Mouse (Mus musculus): ENCODE data around the gene Cacna1e.

DNA sequence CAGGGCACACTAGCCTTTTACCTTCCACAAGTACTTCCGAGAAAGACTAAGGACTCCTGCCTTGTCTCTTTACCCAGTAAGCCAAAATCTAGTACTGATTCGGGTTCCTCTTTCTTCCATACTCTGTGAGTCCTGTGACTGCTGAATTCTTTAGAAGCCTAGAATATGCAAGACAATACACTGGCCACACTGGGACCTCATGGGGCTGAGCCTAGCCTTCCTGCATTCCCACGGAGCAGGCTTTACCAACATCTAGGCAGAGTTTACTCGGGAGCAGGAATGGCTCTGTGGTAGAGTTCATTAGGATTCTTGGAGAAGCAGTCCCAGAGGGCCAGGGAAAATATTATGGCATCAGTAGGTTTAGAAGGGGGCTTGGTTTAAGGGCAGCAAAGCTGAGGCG is 155.6 kb downstream of the Cacna1e start:
- TF ChIP-seq POLR2A (IDR thresholded peaks at IDR 0.05; ENCODE audit: extremely low read depth, insufficient read depth, low read length) (no peak), CTCF (IDR thresholded peaks at IDR 0.05; ENCODE audit: low read depth, low read length) (no peak)
